Mouse (Mus musculus): ENCODE measurements at regions not wholly inside any gene's neighbourhood (a gene's known extent, or its start where the extent isn't known, plus 50 kb on each side); places are given as distances from the start of the nearest gene placed in this dataset.

- Histone ChIP-seq H3K4me2 (ENCODE audit: low read length) (no peak overlapping the region), H3K4me3 (replicated peaks; ENCODE audit: low read depth, low read length) (no peak overlapping the region), H3K27ac (replicated peaks; ENCODE audit: low read depth, low read length) (no peak overlapping the region), H3K9ac (replicated peaks; ENCODE audit: low read length) (no peak overlapping the region), H3K27me3 (ENCODE audit: control insufficient read depth, insufficient read depth, low read length) (no peaks in the 10 kb centered on the region), H3K4me1 (ENCODE audit: control insufficient read depth, insufficient read depth, low read length) (peaks cover 5% of the 10 kb centered on the region; the same call in 1 of the 2 replicates), H3K36me3 (ENCODE audit: control insufficient read depth, insufficient read depth, low read length) (no peaks in the 10 kb centered on the region), H3K9me3 (ENCODE audit: control insufficient read depth, low read length) (0 out of 2 replicates have a peak, but pooled peaks cover 4% of the 10 kb centered on the region)
- 77% methylated on average over 6 of the region's 6 CpGs for WGBS
- no peak for DNase-seq
- no peak for ATAC-seq (ENCODE audit: low FRiP score, low TSS enrichment)
Observed at GRCm38 (mm10) chr4:12489358-12489757, 317.5 kb upstream of the Fam92a start.

- no peak overlapping the region for H3K4me3 ChIP-seq (replicated peaks; ENCODE audit: low read depth, low read length)
- H3K27ac ChIP-seq (replicated peaks; ENCODE audit: low read depth, low read length), result no peak overlapping the region
- no peaks in the 10 kb centered on the region for H3K9me3 ChIP-seq (ENCODE audit: control insufficient read depth, low read length)
- no peaks in the 10 kb centered on the region for H3K4me1 ChIP-seq (ENCODE audit: control insufficient read depth, insufficient read depth, low read length)
- WGBS, result 68% methylated on average over 4 of the region's 4 CpGs
- H3K36me3 ChIP-seq (ENCODE audit: control insufficient read depth, insufficient read depth, low read length), result no peaks in the 10 kb centered on the region
- H3K9ac ChIP-seq (replicated peaks; ENCODE audit: low read length), result no peak overlapping the region
- no peak for DNase-seq
- H3K27me3 ChIP-seq (ENCODE audit: control insufficient read depth, insufficient read depth, low read length), result no peaks in the 10 kb centered on the region
- no peak for ATAC-seq (ENCODE audit: low FRiP score, low TSS enrichment)
- no peak overlapping the region for H3K4me2 ChIP-seq (ENCODE audit: low read length)
Observed at GRCm38 (mm10) chr4:12481481-12481880, 309.7 kb upstream of the Fam92a start.

- ATAC-seq (ENCODE audit: low FRiP score, low TSS enrichment), result no peak
- Histone ChIP-seq H3K9me3 (ENCODE audit: control insufficient read depth, low read length) (no peaks in the 10 kb centered on the region), H3K27me3 (ENCODE audit: control insufficient read depth, insufficient read depth, low read length) (no peaks in the 10 kb centered on the region), H3K4me2 (ENCODE audit: low read length) (no peak overlapping the region), H3K4me1 (ENCODE audit: control insufficient read depth, insufficient read depth, low read length) (0 out of 2 replicates have a peak, but pooled peaks cover 6% of the 10 kb centered on the region), H3K27ac (replicated peaks; ENCODE audit: low read depth, low read length) (no peak overlapping the region), H3K36me3 (ENCODE audit: control insufficient read depth, insufficient read depth, low read length) (no peaks in the 10 kb centered on the region), H3K9ac (replicated peaks; ENCODE audit: low read length) (no peak overlapping the region), H3K4me3 (replicated peaks; ENCODE audit: low read depth, low read length) (no peak overlapping the region)
- 94% methylated on average over 7 of the region's 7 CpGs for WGBS
- no peak for DNase-seq
Observed at GRCm38 (mm10) chr4:12476717-12477116, 304.9 kb upstream of the Fam92a start.

DNA sequence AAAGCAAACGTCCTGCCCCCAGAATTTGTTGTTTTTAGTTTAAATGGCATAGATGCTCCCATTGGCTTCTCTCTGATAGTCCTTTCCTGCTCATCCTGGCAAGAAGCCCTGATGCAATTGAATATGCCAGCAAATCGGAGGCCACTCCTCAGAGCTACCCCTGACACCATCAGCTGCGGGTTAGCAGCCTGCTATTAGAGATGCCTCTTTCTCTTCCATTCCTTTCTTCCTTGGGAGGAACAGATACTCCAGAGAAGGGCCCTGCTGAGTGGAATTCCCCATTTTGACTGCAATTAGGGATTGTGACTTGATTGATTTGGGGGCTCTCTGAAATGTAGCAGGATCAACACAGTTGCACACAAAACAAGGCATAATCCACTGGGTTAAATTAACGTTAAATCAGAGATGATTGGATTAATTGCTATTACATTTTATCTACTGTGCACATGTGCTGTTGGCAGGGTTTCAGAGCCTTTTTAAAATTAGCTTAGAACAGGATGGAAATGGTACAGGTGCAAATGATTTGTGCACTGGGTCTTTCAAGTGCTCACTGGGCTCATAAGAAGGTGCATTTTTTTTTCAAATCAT lies 303.3 kb upstream of the Fam92a start:
- H3K9ac ChIP-seq (replicated peaks; ENCODE audit: low read length), result no peak overlapping the region
- 68% methylated on average over 4 of the region's 4 CpGs for WGBS
- no peaks in the 10 kb centered on the region for H3K27me3 ChIP-seq (ENCODE audit: control insufficient read depth, insufficient read depth, low read length)

DNA sequence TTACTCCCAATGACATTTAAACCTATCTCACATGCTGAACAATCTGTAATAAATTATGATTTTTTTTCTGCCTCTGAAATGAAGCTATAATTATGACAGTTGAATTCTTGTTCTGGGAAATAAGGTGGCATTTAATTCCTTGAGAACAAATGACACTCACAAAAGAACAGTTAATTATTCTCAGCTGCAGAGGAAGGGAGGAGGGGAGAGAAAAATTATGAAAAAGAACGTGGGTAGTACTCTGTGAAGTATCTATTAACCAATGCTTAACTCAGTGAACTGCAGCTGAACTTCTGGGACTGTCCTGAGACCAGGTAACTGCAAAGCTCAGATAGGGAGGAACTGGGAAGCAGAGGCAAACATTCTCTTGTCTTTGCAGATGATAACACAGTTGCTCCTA lies 302.6 kb upstream of the Fam92a start:
- 50% methylated on average over 1 of the region's 1 CpGs for WGBS
- Histone ChIP-seq H3K27ac (replicated peaks; ENCODE audit: low read depth, low read length) (no peak overlapping the region), H3K4me3 (replicated peaks; ENCODE audit: low read depth, low read length) (no peak overlapping the region), H3K4me2 (ENCODE audit: low read length) (no peak overlapping the region), H3K9me3 (ENCODE audit: control insufficient read depth, low read length) (no peaks in the 10 kb centered on the region), H3K4me1 (ENCODE audit: control insufficient read depth, insufficient read depth, low read length) (0 out of 2 replicates have a peak, but pooled peaks cover 6% of the 10 kb centered on the region), H3K36me3 (ENCODE audit: control insufficient read depth, insufficient read depth, low read length) (no peaks in the 10 kb centered on the region), H3K9ac (replicated peaks; ENCODE audit: low read length) (no peak overlapping the region), H3K27me3 (ENCODE audit: control insufficient read depth, insufficient read depth, low read length) (no peaks in the 10 kb centered on the region)
- ATAC-seq (ENCODE audit: low FRiP score, low TSS enrichment) (no peak), DNase-seq (no peak)

More for the DNA sequence above, 303.3 kb upstream of the Fam92a start:
- no peak overlapping the region for H3K27ac ChIP-seq (replicated peaks; ENCODE audit: low read depth, low read length)
- DNase-seq, result peak; percentile 54
- H3K4me1 ChIP-seq (ENCODE audit: control insufficient read depth, insufficient read depth, low read length), result 0 out of 2 replicates have a peak, but pooled peaks cover 6% of the 10 kb centered on the region
- ATAC-seq (ENCODE audit: low FRiP score, low TSS enrichment), result no peak
- no peaks in the 10 kb centered on the region for H3K9me3 ChIP-seq (ENCODE audit: control insufficient read depth, low read length)
- no peak overlapping the region for H3K4me3 ChIP-seq (replicated peaks; ENCODE audit: low read depth, low read length)
- no peak overlapping the region for H3K4me2 ChIP-seq (ENCODE audit: low read length)
- H3K36me3 ChIP-seq (ENCODE audit: control insufficient read depth, insufficient read depth, low read length), result no peaks in the 10 kb centered on the region

GRCm38 (mm10) chr4:12461701-12462100 lies 289.9 kb upstream of the Fam92a start:
- Histone ChIP-seq H3K9ac (replicated peaks; ENCODE audit: low read length) (no peak overlapping the region), H3K9me3 (ENCODE audit: control insufficient read depth, low read length) (no peaks in the 10 kb centered on the region), H3K36me3 (ENCODE audit: control insufficient read depth, insufficient read depth, low read length) (no peaks in the 10 kb centered on the region), H3K27ac (replicated peaks; ENCODE audit: low read depth, low read length) (no peak overlapping the region), H3K27me3 (ENCODE audit: control insufficient read depth, insufficient read depth, low read length) (no peaks in the 10 kb centered on the region), H3K4me1 (ENCODE audit: control insufficient read depth, insufficient read depth, low read length) (no peaks in the 10 kb centered on the region), H3K4me3 (replicated peaks; ENCODE audit: low read depth, low read length) (no peak overlapping the region), H3K4me2 (ENCODE audit: low read length) (no peak overlapping the region)
- DNase-seq, result no peak
- 89% methylated on average over 2 of the region's 2 CpGs for WGBS
- no peak for ATAC-seq (ENCODE audit: low FRiP score, low TSS enrichment)

- Histone ChIP-seq H3K4me2 (ENCODE audit: low read length) (no peak overlapping the region), H3K4me3 (replicated peaks; ENCODE audit: low read depth, low read length) (no peak overlapping the region), H3K9me3 (ENCODE audit: control insufficient read depth, low read length) (no peaks in the 10 kb centered on the region), H3K27ac (replicated peaks; ENCODE audit: low read depth, low read length) (no peak overlapping the region), H3K27me3 (ENCODE audit: control insufficient read depth, insufficient read depth, low read length) (no peaks in the 10 kb centered on the region), H3K9ac (replicated peaks; ENCODE audit: low read length) (no peak overlapping the region), H3K36me3 (ENCODE audit: control insufficient read depth, insufficient read depth, low read length) (no peaks in the 10 kb centered on the region), H3K4me1 (ENCODE audit: control insufficient read depth, insufficient read depth, low read length) (no peaks in the 10 kb centered on the region)
- ATAC-seq (ENCODE audit: low FRiP score, low TSS enrichment) (no peak), DNase-seq (peak; percentile 66)
- 66% methylated on average over 4 of the region's 4 CpGs for WGBS
Observed at GRCm38 (mm10) chr4:12461251-12461650, 289.4 kb upstream of the Fam92a start.

DNA sequence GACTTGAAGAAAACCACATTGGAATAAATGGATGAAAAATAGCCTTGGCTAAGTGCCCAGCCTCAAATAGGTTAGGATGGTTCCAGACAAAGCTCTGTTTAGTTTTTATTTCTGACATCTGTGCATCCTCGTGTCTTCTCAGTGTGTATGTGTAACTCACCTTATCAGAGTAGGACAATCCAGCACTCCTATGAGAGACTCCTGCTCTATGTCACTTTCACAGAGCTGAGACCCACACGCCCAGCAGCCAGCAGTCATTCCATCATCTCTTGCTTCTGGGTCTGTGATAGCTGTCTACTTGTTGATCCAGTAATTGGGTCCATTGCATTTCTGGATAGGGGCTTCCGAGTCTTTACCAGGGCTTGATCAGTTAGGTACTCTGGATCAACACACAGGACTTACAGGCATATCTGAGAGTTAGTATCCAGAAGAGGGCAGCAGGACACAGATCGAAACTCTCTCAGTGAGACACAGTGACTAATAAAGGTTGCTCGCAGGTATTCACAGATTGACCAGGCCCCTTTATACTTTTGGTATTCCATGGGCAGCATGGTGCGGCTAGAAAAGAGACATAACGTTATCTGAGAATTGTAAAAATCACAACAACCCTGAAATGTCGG lies 286.3 kb upstream of the Fam92a start:
- no peak overlapping the region for H3K9ac ChIP-seq (replicated peaks; ENCODE audit: low read length)
- no peak overlapping the region for H3K4me3 ChIP-seq (replicated peaks; ENCODE audit: low read depth, low read length)
- DNase-seq (peak; percentile 54), ATAC-seq (ENCODE audit: low FRiP score, low TSS enrichment) (no peak)
- WGBS, result 83% methylated on average over 8 of the region's 8 CpGs
- H3K27me3 ChIP-seq (ENCODE audit: control insufficient read depth, insufficient read depth, low read length), result no peaks in the 10 kb centered on the region
- no peak overlapping the region for H3K4me2 ChIP-seq (ENCODE audit: low read length)
- H3K9me3 ChIP-seq (ENCODE audit: control insufficient read depth, low read length), result no peaks in the 10 kb centered on the region
- no peak overlapping the region for H3K27ac ChIP-seq (replicated peaks; ENCODE audit: low read depth, low read length)
- H3K36me3 ChIP-seq (ENCODE audit: control insufficient read depth, insufficient read depth, low read length), result no peaks in the 10 kb centered on the region
- no peaks in the 10 kb centered on the region for H3K4me1 ChIP-seq (ENCODE audit: control insufficient read depth, insufficient read depth, low read length)

DNA sequence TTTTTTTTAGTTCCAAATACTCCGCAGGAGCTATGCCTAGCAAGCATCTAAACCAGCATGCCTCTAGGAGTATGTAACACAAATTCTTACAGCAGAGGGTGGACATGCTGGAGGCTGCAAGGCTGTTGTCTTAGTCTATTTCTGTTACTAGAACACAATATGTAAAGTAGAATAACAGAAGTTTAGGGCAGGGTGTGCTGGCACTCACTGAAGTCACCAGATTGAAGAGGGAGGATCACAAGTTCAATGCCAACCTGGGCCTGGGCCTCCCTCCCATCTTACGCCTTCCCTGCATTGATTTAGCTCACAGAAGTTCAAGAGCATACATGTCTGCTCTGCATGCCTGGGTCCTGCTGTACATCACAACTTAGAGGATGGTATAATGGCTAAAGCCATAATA lies 280.3 kb upstream of the Fam92a start:
- DNase-seq (no peak), ATAC-seq (ENCODE audit: low FRiP score, low TSS enrichment) (no peak)
- Histone ChIP-seq H3K36me3 (ENCODE audit: control insufficient read depth, insufficient read depth, low read length) (no peaks in the 10 kb centered on the region), H3K4me1 (ENCODE audit: control insufficient read depth, insufficient read depth, low read length) (no peaks in the 10 kb centered on the region), H3K9me3 (ENCODE audit: control insufficient read depth, low read length) (no peaks in the 10 kb centered on the region), H3K27me3 (ENCODE audit: control insufficient read depth, insufficient read depth, low read length) (no peaks in the 10 kb centered on the region), H3K4me2 (ENCODE audit: low read length) (no peak overlapping the region), H3K4me3 (replicated peaks; ENCODE audit: low read depth, low read length) (no peak overlapping the region), H3K27ac (replicated peaks; ENCODE audit: low read depth, low read length) (no peak overlapping the region), H3K9ac (replicated peaks; ENCODE audit: low read length) (no peak overlapping the region)
- WGBS, result 93% methylated on average over 2 of the region's 2 CpGs

Measured in midbrain, embryonic 14.5 days (tissue).